Mouse (Mus musculus): Measurements from ENCODE around the gene Slc4a1ap. TPM values are rescaled to one million over a fixed set of nuclear protein-coding genes. Genes with fewer than 3 reads are reported as not detected.

The Slc4a1ap gene
- polyA plus RNA-seq, 1 experiment, result 45.2 TPM

DNA sequence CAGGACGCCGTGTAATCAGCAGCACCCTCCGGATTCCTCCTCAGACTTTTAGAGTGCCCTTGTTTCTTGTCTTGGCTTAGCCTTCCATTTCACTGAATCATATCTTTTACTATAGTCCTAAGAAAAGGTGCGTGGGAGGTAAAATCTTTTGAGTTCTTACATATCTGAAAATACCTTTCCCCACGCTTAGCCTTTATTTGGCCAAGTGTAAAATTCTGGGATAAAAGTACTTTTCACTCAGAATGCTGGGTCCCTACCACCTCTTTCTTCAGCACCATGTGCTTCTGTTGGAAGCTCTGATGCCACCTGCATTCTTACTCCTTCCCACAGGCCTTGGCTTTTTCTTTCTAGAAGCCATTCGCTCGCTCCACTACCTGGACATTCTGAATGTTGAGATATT lies 64.3 kb downstream of the Slc4a1ap start:
- WGBS, result 92% methylated on average over 7 of the region's 7 CpGs
- H3K27ac ChIP-seq (ENCODE audit: control insufficient read depth, insufficient read depth, low read depth, low read length, poor library complexity), result no peak overlapping the region
- H3K4me3 ChIP-seq (replicated peaks; ENCODE audit: control insufficient read depth, low read depth, low read length), result no peak overlapping the region
- no peaks in the 10 kb centered on the region for H3K4me1 ChIP-seq (ENCODE audit: control insufficient read depth, insufficient read depth, low read length)
- TF ChIP-seq CTCF (IDR thresholded peaks at IDR 0.05; ENCODE audit: control insufficient read depth, insufficient read depth, low read length), result no peak
- no peak for TF ChIP-seq POLR2A (IDR thresholded peaks at IDR 0.05; ENCODE audit: borderline replicate concordance, control insufficient read depth, low read depth, low read length)

DNA sequence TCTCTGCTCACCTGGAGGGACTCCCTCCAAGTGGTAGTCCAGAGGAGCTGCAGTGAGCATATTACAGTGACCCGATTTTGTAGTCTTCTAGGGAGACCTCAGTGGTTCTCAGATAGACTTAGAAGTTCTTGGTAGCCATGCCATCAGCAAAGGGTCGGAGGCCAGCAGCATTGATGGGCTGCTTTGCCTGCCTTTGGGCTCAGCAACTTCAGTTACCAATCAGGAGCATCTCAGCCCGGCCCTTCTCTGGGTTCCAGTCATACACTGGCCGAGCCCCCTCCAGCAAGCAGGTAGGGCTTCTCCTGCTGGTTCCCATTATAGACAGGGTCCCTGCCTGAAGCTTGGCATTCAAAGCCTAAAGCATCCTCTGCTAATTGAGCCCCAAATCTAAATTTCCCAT lies 69.1 kb downstream of the Slc4a1ap start:
- no peak overlapping the region for H3K4me3 ChIP-seq (replicated peaks; ENCODE audit: control insufficient read depth, low read depth, low read length)
- no peak for TF ChIP-seq CTCF (IDR thresholded peaks at IDR 0.05; ENCODE audit: control insufficient read depth, insufficient read depth, low read length)
- WGBS, result 67% methylated on average over 4 of the region's 4 CpGs
- H3K27ac ChIP-seq (ENCODE audit: control insufficient read depth, insufficient read depth, low read depth, low read length, poor library complexity), result no peak overlapping the region
- H3K4me1 ChIP-seq (ENCODE audit: control insufficient read depth, insufficient read depth, low read length), result no peaks in the 10 kb centered on the region; the same call in 1 of the 2 replicates

DNA sequence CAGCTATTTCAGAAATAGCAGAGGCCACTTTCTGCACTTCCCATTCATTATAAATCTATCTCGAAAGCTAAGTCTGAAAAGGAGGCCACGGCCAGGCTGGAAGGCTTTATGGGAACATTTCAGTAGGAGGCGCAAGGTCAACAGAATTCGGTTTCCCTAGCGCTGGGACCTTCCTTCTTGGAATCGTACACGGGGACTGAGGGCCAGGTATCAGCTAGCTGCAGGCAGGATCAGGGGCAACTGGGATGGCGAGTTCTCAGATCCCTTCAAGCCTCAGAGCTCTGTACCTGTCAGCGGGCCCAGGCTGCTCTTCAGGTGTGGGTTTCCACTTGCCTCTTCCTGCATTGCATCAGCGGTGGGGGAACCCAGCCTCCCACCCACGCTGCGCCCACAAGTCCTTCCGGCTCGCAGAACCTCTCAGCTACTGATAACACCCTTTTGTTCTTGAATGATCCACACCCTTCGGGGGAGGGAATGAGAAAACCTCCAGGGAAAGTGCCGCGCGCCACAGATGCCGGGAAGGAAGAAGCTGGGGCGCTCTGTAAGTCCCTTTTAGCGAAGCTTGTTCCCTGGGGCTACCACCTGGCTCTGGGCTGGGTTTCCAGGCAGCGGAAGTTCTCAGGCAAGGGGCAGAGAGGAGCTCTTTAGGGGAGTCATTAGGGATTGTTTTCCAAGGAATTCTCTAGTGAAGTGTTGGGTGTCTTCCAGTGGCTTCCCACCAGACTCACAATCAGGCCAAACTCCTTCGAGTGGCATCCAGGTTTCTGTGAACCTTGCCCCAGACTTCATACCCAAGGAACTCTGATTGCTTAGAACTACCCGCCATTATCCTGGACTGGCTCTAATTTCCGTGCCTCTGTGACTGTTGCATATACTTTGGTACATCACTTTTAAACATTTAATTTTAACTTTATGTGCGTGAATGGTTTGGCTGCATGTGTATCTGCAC lies 70.0 kb downstream of the Slc4a1ap start, which contains the start of gene Mrpl33:
Gene Mrpl33 (plus strand): TSS at position 455 of the 949 bp plus-strand sequence.
- Histone ChIP-seq H3K4me3 (replicated peaks; ENCODE audit: control insufficient read depth, low read depth, low read length) (peak within 1 kb of the TSS; percentile 61), H3K27ac (ENCODE audit: control insufficient read depth, insufficient read depth, low read depth, low read length, poor library complexity) (peak within 1 kb of the TSS; percentile 32), H3K4me1 (ENCODE audit: control insufficient read depth, insufficient read depth, low read length) (peaks cover 2% of the 10 kb centered on the region; the same call in 1 of the 2 replicates)
- no peak for TF ChIP-seq CTCF (IDR thresholded peaks at IDR 0.05; ENCODE audit: control insufficient read depth, insufficient read depth, low read length)
- TF ChIP-seq POLR2A (IDR thresholded peaks at IDR 0.05; ENCODE audit: borderline replicate concordance, control insufficient read depth, low read depth, low read length), result no peak; the same call in 1 of the 2 replicates
- WGBS, result 7% methylated on average over 26 of the region's 26 CpGs

DNA sequence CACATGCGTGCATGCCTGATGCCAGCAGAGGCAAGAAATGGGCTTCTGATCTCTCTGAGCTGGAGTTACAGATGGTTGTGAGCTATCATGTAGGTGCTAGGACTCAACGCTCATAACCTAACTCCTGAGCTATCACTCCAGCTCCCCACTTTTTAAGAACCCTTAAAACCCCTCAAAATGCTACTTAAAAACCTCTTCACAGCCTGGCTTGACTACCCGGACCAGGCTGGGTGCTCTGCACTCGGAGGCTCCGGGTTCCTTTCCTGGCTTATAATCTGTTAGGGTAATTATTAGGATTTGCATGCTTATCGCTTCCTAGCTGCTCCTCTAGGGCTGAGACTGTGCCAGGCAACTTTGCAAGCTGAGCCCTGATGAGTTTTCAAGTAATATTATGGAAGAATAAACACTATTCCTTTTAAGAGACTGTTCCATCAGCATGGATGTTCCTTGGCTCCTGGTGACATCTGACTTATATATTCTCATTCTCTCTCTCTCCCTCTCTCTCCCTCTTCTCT lies 70.7 kb downstream of the Slc4a1ap start:
- TF ChIP-seq CTCF (IDR thresholded peaks at IDR 0.05; ENCODE audit: control insufficient read depth, insufficient read depth, low read length), result no peak
- no peak for TF ChIP-seq POLR2A (IDR thresholded peaks at IDR 0.05; ENCODE audit: borderline replicate concordance, control insufficient read depth, low read depth, low read length)
- WGBS, result 71% methylated on average over 6 of the region's 6 CpGs

DNA sequence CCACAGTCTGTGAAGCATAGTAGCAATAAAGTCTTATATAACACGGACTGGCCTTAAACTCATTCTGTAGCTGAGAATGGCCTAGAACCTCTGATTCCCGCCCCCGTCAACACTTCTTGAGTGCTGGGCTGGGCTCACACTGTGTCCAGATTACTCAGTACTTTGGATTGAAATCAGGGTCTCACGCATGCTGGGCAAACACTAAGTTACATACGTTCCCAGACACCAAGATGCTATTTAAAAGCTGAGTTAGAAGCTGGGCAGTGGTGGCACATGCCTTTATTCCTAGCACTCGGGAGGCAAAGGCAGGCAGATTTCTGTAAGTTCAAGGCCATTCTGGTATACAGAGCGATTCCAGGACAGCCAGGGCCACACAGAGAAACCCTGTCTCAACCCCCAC lies 71.3 kb downstream of the Slc4a1ap start:
- Histone ChIP-seq H3K27ac (ENCODE audit: control insufficient read depth, insufficient read depth, low read depth, low read length, poor library complexity) (no peak overlapping the region), H3K4me1 (ENCODE audit: control insufficient read depth, insufficient read depth, low read length) (peaks cover 2% of the 10 kb centered on the region; the same call in 1 of the 2 replicates), H3K4me3 (replicated peaks; ENCODE audit: control insufficient read depth, low read depth, low read length) (no peak overlapping the region)
- TF ChIP-seq POLR2A (IDR thresholded peaks at IDR 0.05; ENCODE audit: borderline replicate concordance, control insufficient read depth, low read depth, low read length) (no peak), CTCF (IDR thresholded peaks at IDR 0.05; ENCODE audit: control insufficient read depth, insufficient read depth, low read length) (no peak)
- WGBS, result 82% methylated on average over 7 of the region's 7 CpGs

More for the DNA sequence above, 70.7 kb downstream of the Slc4a1ap start:
- Histone ChIP-seq H3K27ac (ENCODE audit: control insufficient read depth, insufficient read depth, low read depth, low read length, poor library complexity) (no peak overlapping the region; the same call in 1 of the 2 replicates), H3K4me3 (replicated peaks; ENCODE audit: control insufficient read depth, low read depth, low read length) (peak overlapping the region; percentile 52), H3K4me1 (ENCODE audit: control insufficient read depth, insufficient read depth, low read length) (peaks cover 2% of the 10 kb centered on the region; the same call in 1 of the 2 replicates)

DNA sequence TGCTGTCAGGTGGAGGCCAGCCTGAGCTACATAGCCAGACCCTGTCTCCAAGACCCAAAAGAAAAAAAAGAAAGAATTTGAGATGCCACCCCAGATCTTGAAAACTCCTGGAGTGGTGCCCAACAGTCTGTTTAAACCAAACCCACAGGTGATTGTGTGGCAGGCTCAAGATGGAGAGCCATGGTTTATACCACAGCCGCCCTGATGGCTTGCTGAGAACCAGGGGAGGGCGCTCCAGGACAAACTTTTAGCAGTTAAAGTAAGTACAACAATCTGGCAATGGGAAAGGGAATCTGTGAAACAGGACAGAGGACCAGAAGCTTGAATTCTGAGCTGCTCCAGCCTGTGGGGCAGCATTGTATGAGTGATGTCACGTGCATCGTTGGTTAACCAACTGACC lies 71.8 kb downstream of the Slc4a1ap start:
- no peak overlapping the region for H3K27ac ChIP-seq (ENCODE audit: control insufficient read depth, insufficient read depth, low read depth, low read length, poor library complexity)
- H3K4me1 ChIP-seq (ENCODE audit: control insufficient read depth, insufficient read depth, low read length), result peaks cover 2% of the 10 kb centered on the region; the same call in 1 of the 2 replicates
- peak; percentile 53; the same call in 1 of the 2 replicates for TF ChIP-seq CTCF (IDR thresholded peaks at IDR 0.05; ENCODE audit: control insufficient read depth, insufficient read depth, low read length)
- no peak for TF ChIP-seq POLR2A (IDR thresholded peaks at IDR 0.05; ENCODE audit: borderline replicate concordance, control insufficient read depth, low read depth, low read length)
- 71% methylated on average over 4 of the region's 4 CpGs for WGBS
- H3K4me3 ChIP-seq (replicated peaks; ENCODE audit: control insufficient read depth, low read depth, low read length), result no peak overlapping the region

DNA sequence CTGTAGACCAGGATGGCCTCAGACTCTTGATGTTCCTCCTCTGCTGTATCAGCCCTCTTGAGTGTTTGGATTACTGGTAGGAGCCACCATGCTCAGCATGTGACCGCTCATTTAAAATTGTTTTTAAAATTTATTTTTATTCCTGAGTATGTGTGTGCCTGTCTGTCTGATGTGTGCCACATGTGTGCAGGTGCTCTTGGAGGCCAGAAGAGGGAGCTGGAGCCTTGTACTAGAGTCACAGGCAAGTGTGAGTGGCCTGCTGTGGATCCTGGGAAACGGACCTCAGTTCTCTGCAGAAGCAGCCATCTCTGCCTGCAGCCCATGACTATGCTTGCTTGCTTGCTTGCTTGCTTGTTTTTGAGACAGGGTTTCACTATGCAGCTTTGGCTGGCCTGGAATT lies 72.4 kb downstream of the Slc4a1ap start:
- Histone ChIP-seq H3K4me3 (replicated peaks; ENCODE audit: control insufficient read depth, low read depth, low read length) (no peak overlapping the region), H3K27ac (ENCODE audit: control insufficient read depth, insufficient read depth, low read depth, low read length, poor library complexity) (peak overlapping the region; percentile 26; the same call in 1 of the 2 replicates), H3K4me1 (ENCODE audit: control insufficient read depth, insufficient read depth, low read length) (peaks cover 2% of the 10 kb centered on the region; the same call in 1 of the 2 replicates)
- 67% methylated on average over 2 of the region's 2 CpGs for WGBS
- TF ChIP-seq CTCF (IDR thresholded peaks at IDR 0.05; ENCODE audit: control insufficient read depth, insufficient read depth, low read length) (peak; percentile 72), POLR2A (IDR thresholded peaks at IDR 0.05; ENCODE audit: borderline replicate concordance, control insufficient read depth, low read depth, low read length) (no peak)

DNA sequence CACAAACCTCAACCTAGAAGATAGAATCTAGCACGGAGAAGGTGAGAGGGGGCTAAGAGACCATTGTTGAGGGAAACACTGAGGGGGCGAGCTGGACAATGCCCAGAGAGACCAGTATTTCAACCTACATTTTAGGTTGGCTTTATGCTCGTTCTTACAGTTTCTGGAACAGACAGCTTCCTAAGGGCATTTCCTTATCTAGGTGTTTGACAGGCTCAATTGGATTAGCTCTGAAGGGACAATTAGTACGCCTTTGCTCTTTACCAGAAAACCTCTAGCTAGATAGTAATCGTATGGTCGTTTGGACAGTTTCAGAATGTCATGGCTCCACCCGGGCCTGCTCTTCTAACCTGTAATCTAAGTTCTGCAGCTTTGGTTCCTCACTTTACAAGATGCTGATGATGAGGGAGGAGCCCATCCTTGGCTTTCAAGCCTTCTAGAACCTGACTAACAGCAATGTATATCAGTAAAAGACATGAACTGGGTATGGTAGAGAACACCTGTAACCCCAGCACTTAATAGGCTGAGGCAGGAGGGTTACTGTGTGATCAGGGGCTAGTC lies 74.4 kb downstream of the Slc4a1ap start:
- peak overlapping the region; percentile 42; the same call in 1 of the 2 replicates for H3K27ac ChIP-seq (ENCODE audit: control insufficient read depth, insufficient read depth, low read depth, low read length, poor library complexity)
- no peak overlapping the region for H3K4me3 ChIP-seq (replicated peaks; ENCODE audit: control insufficient read depth, low read depth, low read length)
- WGBS, result 65% methylated on average over 7 of the region's 7 CpGs
- no peak for TF ChIP-seq POLR2A (IDR thresholded peaks at IDR 0.05; ENCODE audit: borderline replicate concordance, control insufficient read depth, low read depth, low read length)
- TF ChIP-seq CTCF (IDR thresholded peaks at IDR 0.05; ENCODE audit: control insufficient read depth, insufficient read depth, low read length), result no peak
- H3K4me1 ChIP-seq (ENCODE audit: control insufficient read depth, insufficient read depth, low read length), result peaks cover 5% of the 10 kb centered on the region
